Mouse (Mus musculus) embryonic facial prominence, embryonic 10.5 days (tissue): ENCODE data around the gene Rab8b. TPM values are rescaled to one million over a fixed set of nuclear protein-coding genes. Genes with fewer than 3 reads are reported as not detected.

Experiments used
- DNase-seq: peaks from one replicate; pipeline ENCODE4 v3.0.0-alpha.2; 2017; ENCODE audit warnings: low spot score
- H3K27ac ChIP-seq: fragments of 300-500 bp; sonication (generic); replicated peaks from 2 replicates; pipeline ENCODE4 v1.5.1; 2016; ENCODE audit warnings: mild to moderate bottlenecking
- H3K27me3 ChIP-seq: fragments of 300-500 bp; sonication (generic); replicated peaks from 2 replicates; pipeline ENCODE4 v1.6.1; 2016; ENCODE audit warnings: low read depth, mild to moderate bottlenecking; ENCODE audit not compliant: poor library complexity, severe bottlenecking
- H3K36me3 ChIP-seq: fragments of 300-500 bp; sonication (generic); replicated peaks from 2 replicates; pipeline ENCODE4 v1.6.1; 2016; ENCODE audit warnings: mild to moderate bottlenecking, moderate library complexity
- H3K4me1 ChIP-seq: fragments of 300-500 bp; sonication (generic); 2 replicates; pipeline ENCODE4 v1.6.1; 2016
- H3K4me3 ChIP-seq: fragments of 300-500 bp; sonication (generic); 2 replicates; pipeline ENCODE4 v1.5.1; 2016; ENCODE audit warnings: mild to moderate bottlenecking, moderate library complexity
- H3K9me3 ChIP-seq: fragments of 300-500 bp; sonication (generic); 2 replicates; pipeline ENCODE4 v1.6.1; 2016; ENCODE audit warnings: mild to moderate bottlenecking
- WGBS: fragments of 180-500 bp; shearing (Covaris S2); methylation state at CpG from one replicate; pipeline ENCODE4 v1.1.7; 2016; 5-methylcytosine and 5-hydroxymethylcytosine counted together
- polyA plus RNA-seq: library from polyadenylated mRNA; unstranded; fragments of >200 nt; fragmentation: Nextera tagmentation; extraction: Ambion mirVana; gene quantifications from 2 replicates; pipeline ENCODE4 v1.2.1, GENCODE M21; 2016

The Rab8b gene
- polyA plus RNA-seq, 1 experiment from 2014 or later: 21.4 TPM

DNA sequence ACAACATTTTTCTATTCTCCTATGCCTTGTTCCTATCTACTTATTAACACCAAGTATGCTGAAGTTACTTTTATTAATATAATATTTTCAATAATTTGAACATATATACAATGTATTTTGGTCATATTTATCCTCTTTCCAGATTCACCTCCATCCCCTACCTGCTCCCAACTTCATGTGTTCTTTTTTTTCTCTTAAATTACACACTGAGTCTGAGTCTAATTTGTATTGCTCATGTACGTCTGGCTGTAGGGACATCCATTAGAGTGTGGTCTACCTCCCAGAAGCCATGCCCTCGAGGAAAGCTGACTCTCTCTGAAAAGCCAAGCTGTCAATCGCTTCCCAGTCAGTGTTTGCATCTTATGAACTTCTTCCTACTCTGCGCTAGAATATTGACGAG, 122.7 kb downstream of the Rab8b start, which contains the start of gene Gm10647:
Gene Gm10647, plus strand, starts transcription at position 301 of the 400 bp plus-strand sequence.
- no peak for DNase-seq
- Histone ChIP-seq H3K27ac (peak within 1 kb of the TSS; percentile 92), H3K36me3 (no peaks in the 10 kb centered on the region), H3K4me1 (peaks cover 19% of the 10 kb centered on the region), H3K9me3 (no peaks in the 10 kb centered on the region), H3K4me3 (peak within 1 kb of the TSS; percentile 76), H3K27me3 (peaks cover 9% of the 10 kb centered on the region)
- 74% methylated on average over 5 of the region's 5 CpGs for WGBS

GRCm38 (mm10) chr9:66795464-66796324, 123.8 kb downstream of the Rab8b start, which contains the start of gene Aph1b:
Aph1b (minus strand) TSS chr9:66795490.
- peak; percentile 98 for DNase-seq
- Histone ChIP-seq H3K4me1 (peaks cover 17% of the 10 kb centered on the region), H3K27ac (peak within 1 kb of the TSS; percentile 92), H3K27me3 (peaks cover 5% of the 10 kb centered on the region; the same call in 1 of the 2 replicates), H3K9me3 (no peaks in the 10 kb centered on the region), H3K4me3 (peak within 1 kb of the TSS; percentile 76), H3K36me3 (no peaks in the 10 kb centered on the region)
- WGBS: under 1% methylated on average over 42 of the region's 42 CpGs

- Histone ChIP-seq H3K27me3 (peaks cover 5% of the 10 kb centered on the region; the same call in 1 of the 2 replicates), H3K9me3 (no peaks in the 10 kb centered on the region), H3K36me3 (peaks cover 7% of the 10 kb centered on the region), H3K4me3 (peak overlapping the region; percentile 76), H3K4me1 (peaks cover 17% of the 10 kb centered on the region), H3K27ac (peak overlapping the region; percentile 92)
- 2% methylated on average over 43 of the region's 43 CpGs for WGBS
- DNase-seq: no peak
These were observed 124.6 kb downstream of the Rab8b start for GRCm38 (mm10) chr9:66794629-66795463.

Other genes with a start within 250 kb of the Rab8b start
- gene Car12, start 206.0 kb downstream of the Rab8b start, polyA plus RNA-seq: 5.6 and 6.5 TPM in 2 replicates
- gene Aph1b, start 124.2 kb downstream of the Rab8b start, polyA plus RNA-seq: 9.5 and 9.6 TPM in 2 replicates
- 0.57 and 0.62 TPM in 2 replicates for gene Gm10647, start 122.6 kb downstream of the Rab8b start, polyA plus RNA-seq
- gene Aph1c, start 85.0 kb downstream of the Rab8b start, polyA plus RNA-seq: 1.7 and 1.8 TPM in 2 replicates
- gene Rps27l, start 26.4 kb upstream of the Rab8b start, polyA plus RNA-seq: 777 and 806 TPM in 2 replicates
- 9.0 and 9.8 TPM in 2 replicates for gene Lactb, start 55.8 kb upstream of the Rab8b start, polyA plus RNA-seq
- 331 and 369 TPM in 2 replicates for gene Tpm1, start 129.7 kb upstream of the Rab8b start, polyA plus RNA-seq